Mouse (Mus musculus) limb, embryonic 13.5 days (tissue): Measurements from ENCODE around the gene Relch. TPM values are rescaled to one million over a fixed set of nuclear protein-coding genes. Genes with fewer than 3 reads are reported as not detected.

Experiments
- ATAC-seq: fragments of 200-750 bp; cut with Nextera tagmentation; 2 replicates; pipeline ENCODE4 v1.8.0; 2017; ENCODE audit warnings: low read depth, moderate number of reproducible peaks, moderate TSS enrichment; ENCODE audit not compliant: low FRiP score
- H3K27ac ChIP-seq: fragments of 300-500 bp; sonication (generic); 2 replicates; pipeline ENCODE4 v1.5.1; 2015; ENCODE audit warnings: inconsistent platforms, mild to moderate bottlenecking, moderate library complexity
- H3K27me3 ChIP-seq: fragments of 300-500 bp; sonication (generic); 2 replicates; pipeline ENCODE4 v1.6.1; 2015; ENCODE audit warnings: mild to moderate bottlenecking, inconsistent platforms
- H3K36me3 ChIP-seq: fragments of 300-500 bp; sonication (generic); 2 replicates; pipeline ENCODE4 v1.6.1; 2015; ENCODE audit warnings: inconsistent platforms, mild to moderate bottlenecking, moderate library complexity
- H3K4me1 ChIP-seq: fragments of 300-500 bp; sonication (generic); 2 replicates; pipeline ENCODE4 v1.6.1; 2015; ENCODE audit warnings: inconsistent platforms
- H3K4me2 ChIP-seq: fragments of 300-500 bp; sonication (generic); replicated peaks from 2 replicates; pipeline ENCODE4 v1.6.1; 2015; ENCODE audit warnings: inconsistent platforms, mild to moderate bottlenecking, moderate library complexity
- H3K4me3 ChIP-seq: fragments of 300-500 bp; sonication (generic); 2 replicates; pipeline ENCODE4 v1.5.1; 2015; ENCODE audit warnings: moderate library complexity, mild to moderate bottlenecking, inconsistent platforms
- H3K9ac ChIP-seq: fragments of 300-500 bp; sonication (generic); 2 replicates; pipeline ENCODE4 v1.6.1; 2015; ENCODE audit warnings: mild to moderate bottlenecking, inconsistent platforms
- H3K9me3 ChIP-seq: fragments of 300-500 bp; sonication (generic); 2 replicates; pipeline ENCODE4 v1.6.1; 2016; ENCODE audit warnings: inconsistent platforms
- WGBS: fragments of 180-500 bp; shearing (Covaris S2); methylation state at CpG from one replicate; pipeline ENCODE4 v1.1.7; 2015; 5-methylcytosine and 5-hydroxymethylcytosine counted together
- polyA plus RNA-seq: library from polyadenylated mRNA; unstranded; fragments of >200 nt; fragmentation: Nextera tagmentation; extraction: Ambion mirVana; gene quantifications from 2 replicates; pipeline ENCODE4 v1.2.1, GENCODE M21; 2015

Gene Relch
- polyA plus RNA-seq, 1 experiment from 2014 or later, result 24.8 TPM

GRCm38 (mm10) chr1:105804285-105804684 lies 140.6 kb downstream of the Relch start:
- no peaks in the 10 kb centered on the region for H3K4me1 ChIP-seq
- H3K36me3 ChIP-seq, result no peaks in the 10 kb centered on the region
- no peak overlapping the region for H3K4me3 ChIP-seq
- H3K4me2 ChIP-seq, result no peak overlapping the region
- H3K27ac ChIP-seq, result no peak overlapping the region
- WGBS, result 80% methylated on average over 3 of the region's 3 CpGs
- H3K9ac ChIP-seq, result no peak overlapping the region
- no peaks in the 10 kb centered on the region for H3K9me3 ChIP-seq
- no peaks in the 10 kb centered on the region for H3K27me3 ChIP-seq
- ATAC-seq, result no peak

Other genes starting within 250 kb of the Relch start
- gene Pign, start 184 bp upstream of the Relch start, polyA plus RNA-seq, result 12.0 and 15.2 TPM in 2 replicates
- 0.75 and 0.98 TPM in 2 replicates for gene Tnfrsf11a, start 116.9 kb downstream of the Relch start, polyA plus RNA-seq